ENCODE assay signal across 27 mouse cellular contexts in genomic region chr4:146456061-146456726, GRCm38 (mm10). TPM values are rescaled to one million over a fixed set of nuclear protein-coding genes. Genes with fewer than 3 reads are reported as not detected.
DNase-seq lines count a peak whose midpoint lies in the region; ATAC-seq and TF ChIP-seq lines count a peak whose summit lies in the region.
"Had no signal": no experiment of that assay in that cellular context is flagged by ENCODE, and none has a peak within 500 bp of the region (broad histone marks: within the 10 kb centered on the region; RNA-seq: fewer than 3 reads in every experiment).

No protein-coding gene starts in this region.

- no peak for DNase-seq in hindbrain, embryonic 10.5 days (ENCODE audit: low spot score)
- DNase-seq in lung, adult 18-20 months: no peak
- no peak for DNase-seq in G1E (ENCODE audit: low spot score)
- DNase-seq in limb, embryonic 10.5 days (ENCODE audit: low spot score): peak; percentile 28
- DNase-seq: adrenal gland, adult 2 months; cerebellum, adult 11 months; cerebellum, adult 9-11 months; gastrocnemius, postnatal 36 days; heart, postnatal 10 days; kidney, adult 18-20 months; kidney, postnatal 4 days; layer of hippocampus, adult 9-11 months; lung, embryonic 14.5 days; lung, postnatal 36 days; right cerebral cortex, postnatal 14 days; thymus, adult 2 months had no signal

- no peaks in the 10 kb centered on the region for H3K27me3 ChIP-seq in hindbrain, embryonic 12.5 days
- H3K27me3 ChIP-seq in hindbrain, embryonic 10.5 days (ENCODE audit: insufficient read depth, poor library complexity, severe bottlenecking): no peaks in the 10 kb centered on the region
- no peaks in the 10 kb centered on the region for H3K27me3 ChIP-seq in lung, embryonic 15.5 days
- no peaks in the 10 kb centered on the region for H3K27me3 ChIP-seq in G1E (ENCODE audit: insufficient read depth, low read length)
- no peaks in the 10 kb centered on the region for H3K27me3 ChIP-seq in limb, embryonic 10.5 days (ENCODE audit: low read depth, poor library complexity, severe bottlenecking)
- H3K27me3 ChIP-seq: embryonic facial prominence, embryonic 15.5 days; megakaryocyte, embryonic 14.5 days; midbrain, embryonic 15.5 days; Patski had no signal

- no peaks in the 10 kb centered on the region for H3K36me3 ChIP-seq in hindbrain, embryonic 12.5 days
- H3K36me3 ChIP-seq in hindbrain, embryonic 10.5 days: peaks cover 22% of the 10 kb centered on the region
- H3K36me3 ChIP-seq in lung, embryonic 15.5 days: no peaks in the 10 kb centered on the region
- peaks cover 4% of the 10 kb centered on the region for H3K36me3 ChIP-seq in G1E (replicated peaks)
- peaks cover 18% of the 10 kb centered on the region; the same call in 1 of the 2 replicates for H3K36me3 ChIP-seq in limb, embryonic 10.5 days
- H3K36me3 ChIP-seq: embryonic facial prominence, embryonic 15.5 days; midbrain, embryonic 15.5 days had no signal

- no peak overlapping the region for H3K4me2 ChIP-seq in hindbrain, embryonic 12.5 days (replicated peaks)
- no peak overlapping the region for H3K4me2 ChIP-seq in lung, embryonic 15.5 days
- H3K4me2 ChIP-seq: embryonic facial prominence, embryonic 15.5 days; lung, embryonic 14.5 days; midbrain, embryonic 15.5 days had no signal

- no peaks in the 10 kb centered on the region for H3K4me1 ChIP-seq in hindbrain, embryonic 12.5 days
- H3K4me1 ChIP-seq in hindbrain, embryonic 10.5 days (replicated peaks): no peaks in the 10 kb centered on the region
- H3K4me1 ChIP-seq in lung, embryonic 15.5 days: no peaks in the 10 kb centered on the region
- H3K4me1 ChIP-seq in G1E (ENCODE audit: insufficient read depth, low read depth, low read length): no peaks in the 10 kb centered on the region
- H3K4me1 ChIP-seq in limb, embryonic 10.5 days: no peaks in the 10 kb centered on the region
- H3K4me1 ChIP-seq: embryonic facial prominence, embryonic 15.5 days; megakaryocyte, embryonic 14.5 days; midbrain, embryonic 15.5 days had no signal

- TF ChIP-seq CTCF in G1E (IDR thresholded peaks at IDR 0.05; ENCODE audit: low read depth, low read length): no peak

- no peak overlapping the region for H3K4me3 ChIP-seq in hindbrain, embryonic 12.5 days
- no peak overlapping the region for H3K4me3 ChIP-seq in hindbrain, embryonic 10.5 days
- no peak overlapping the region for H3K4me3 ChIP-seq in lung, embryonic 15.5 days
- H3K4me3 ChIP-seq in G1E (ENCODE audit: low read depth, low read length): no peak overlapping the region
- H3K4me3 ChIP-seq in limb, embryonic 10.5 days: no peak overlapping the region
- H3K4me3 ChIP-seq: embryonic facial prominence, embryonic 15.5 days; midbrain, embryonic 15.5 days had no signal

- H3K27ac ChIP-seq in hindbrain, embryonic 12.5 days: no peak overlapping the region
- no peak overlapping the region for H3K27ac ChIP-seq in hindbrain, embryonic 10.5 days
- H3K27ac ChIP-seq in lung, embryonic 15.5 days: no peak overlapping the region
- H3K27ac ChIP-seq in limb, embryonic 10.5 days: no peak overlapping the region
- H3K27ac ChIP-seq: embryonic facial prominence, embryonic 15.5 days; hindbrain, postnatal 0 days; midbrain, embryonic 15.5 days; stomach, postnatal 0 days had no signal

- H3K9me3 ChIP-seq in hindbrain, embryonic 12.5 days (replicated peaks): peaks cover 69% of the 10 kb centered on the region
- H3K9me3 ChIP-seq in hindbrain, embryonic 10.5 days: peaks cover 79% of the 10 kb centered on the region
- peaks cover 48% of the 10 kb centered on the region for H3K9me3 ChIP-seq in lung, embryonic 15.5 days
- H3K9me3 ChIP-seq in G1E (replicated peaks): peaks cover 46% of the 10 kb centered on the region
- H3K9me3 ChIP-seq in limb, embryonic 10.5 days (replicated peaks): peaks cover 44% of the 10 kb centered on the region

- peak; percentile 7; the same call in 1 of the 2 replicates for ATAC-seq in hindbrain, embryonic 12.5 days (ENCODE audit: low FRiP score)
- 0 out of 2 replicates have a peak, but pooled peaks have one; percentile 1 for ATAC-seq in lung, embryonic 15.5 days (ENCODE audit: borderline replicate concordance, extremely low read depth, low FRiP score, low TSS enrichment)
- peak; percentile 10; the same call in 1 of the 2 replicates for ATAC-seq in G1E (ENCODE audit: extremely low read depth, insufficient number of reproducible peaks, low FRiP score, poor library complexity, severe bottlenecking)
- ATAC-seq in CD4-positive, CD25-positive, alpha-beta regulatory T cell, adult 4 months: no peak
- ATAC-seq: Patski had no signal

- H3K9ac ChIP-seq in hindbrain, embryonic 12.5 days: no peak overlapping the region
- no peak overlapping the region for H3K9ac ChIP-seq in lung, embryonic 15.5 days
- H3K9ac ChIP-seq: embryonic facial prominence, embryonic 15.5 days; lung, embryonic 14.5 days; midbrain, embryonic 15.5 days had no signal

- 74% methylated on average over 4 of the region's 4 CpGs for WGBS in hindbrain, embryonic 12.5 days
- WGBS in hindbrain, embryonic 10.5 days: 74% methylated on average over 4 of the region's 4 CpGs
- WGBS in lung, embryonic 15.5 days: 66% methylated on average over 4 of the region's 4 CpGs
- WGBS in limb, embryonic 10.5 days: 78% methylated on average over 4 of the region's 4 CpGs

RNA-seq across cellular contexts. Expression of gene Zfp992, which starts 7.4 kb away (rescaled TPM):
- 3.1 and 3.9 TPM in 2 replicates for polyA plus RNA-seq in hindbrain, embryonic 12.5 days (2016; fragmentation: Nextera tagmentation; extraction: Ambion mirVana)
- polyA plus RNA-seq in hindbrain, embryonic 10.5 days (2016; fragmentation: Nextera tagmentation; extraction: Ambion mirVana): 2.5 and 4.0 TPM in 2 replicates
- 1.1 and 1.2 TPM in 2 replicates for polyA plus RNA-seq in lung, embryonic 15.5 days (2015; fragmentation: Nextera tagmentation; extraction: Ambion mirVana)
- total RNA-seq in G1E (2014; fragmentation: Nextera tagmentation): 11.9 and 16.5 TPM in 2 replicates
- 5.3 and 6.1 TPM in 2 replicates for total RNA-seq in G1E (2017)
- polyA plus RNA-seq in G1E (2012): 0.33 and 0.53 TPM in 2 replicates
- 4.9 and 5.1 TPM in 2 replicates for polyA plus RNA-seq in limb, embryonic 10.5 days (2016; fragmentation: Nextera tagmentation; extraction: Ambion mirVana)
- polyA plus RNA-seq in CD4-positive, CD25-positive, alpha-beta regulatory T cell, adult 4 months (2017; shearing (Covaris generic)): 1 to 10 TPM; 2.3 to 5.4 TPM

RNA-seq across cellular contexts. Expression of gene Zfp981, which starts 45.6 kb away (rescaled TPM):
- 0.08 and 0.12 TPM in 2 replicates for polyA plus RNA-seq in hindbrain, embryonic 12.5 days (2016; fragmentation: Nextera tagmentation; extraction: Ambion mirVana)
- 0.14 TPM in 2 replicates for polyA plus RNA-seq in hindbrain, embryonic 10.5 days (2016; fragmentation: Nextera tagmentation; extraction: Ambion mirVana)
- polyA plus RNA-seq in lung, embryonic 15.5 days (2015; fragmentation: Nextera tagmentation; extraction: Ambion mirVana): 0.20 TPM in 1 of 2 replicates, not detected in the other
- 1.5 TPM in 1 of 2 replicates, not detected in the other for total RNA-seq in G1E (2014; fragmentation: Nextera tagmentation)
- 0.23 and 0.33 TPM in 2 replicates for total RNA-seq in G1E (2017)
- not detected in 2 replicates for polyA plus RNA-seq in G1E (2012)
- 0.09 and 0.10 TPM in 2 replicates for polyA plus RNA-seq in limb, embryonic 10.5 days (2016; fragmentation: Nextera tagmentation; extraction: Ambion mirVana)
- polyA plus RNA-seq in CD4-positive, CD25-positive, alpha-beta regulatory T cell, adult 4 months (2017; shearing (Covaris generic)): not detected
- total RNA-seq: common myeloid progenitor, adult 5-6 weeks; liver, adult 2 months had no signal
- polyA plus RNA-seq: adrenal gland, adult 2 months; liver, adult 2 months; lung, embryonic 14.5 days; stomach, postnatal 0 days; thymus, adult 2 months had no signal
